Comparison of ENCODE assay signal across 35 mouse cellular contexts in genomic region chr11:116203150-116203549, GRCm38 (mm10). TPM values are rescaled to one million over a fixed set of nuclear protein-coding genes. Genes with fewer than 3 reads are reported as not detected.
"Had no signal": no experiment of that assay in that cellular context is flagged by ENCODE, and none has a peak within 500 bp of the region (broad histone marks: within the 10 kb centered on the region; RNA-seq: fewer than 3 reads in every experiment).

No protein-coding gene starts in this region.

- ATAC-seq: hindbrain, embryonic 16.5 days; hindbrain, postnatal 0 days; inflammation-experienced regulatory T-cells, adult 6 months; intestine, embryonic 15.5 days; intestine, embryonic 16.5 days; intestine, postnatal 0 days had no signal

- H3K4me2 ChIP-seq: heart, embryonic 11.5 days; heart, embryonic 12.5 days; heart, embryonic 13.5 days; heart, embryonic 15.5 days; hindbrain, embryonic 12.5 days; hindbrain, embryonic 13.5 days; hindbrain, embryonic 14.5 days; hindbrain, embryonic 15.5 days; intestine, embryonic 15.5 days; kidney, embryonic 15.5 days had no signal

- H3K9ac ChIP-seq: heart, embryonic 12.5 days; heart, embryonic 13.5 days; heart, embryonic 15.5 days; hindbrain, embryonic 12.5 days; hindbrain, embryonic 13.5 days; hindbrain, embryonic 14.5 days; hindbrain, embryonic 15.5 days; intestine, embryonic 15.5 days; kidney, embryonic 15.5 days had no signal

- H3K27me3 ChIP-seq: heart, embryonic 12.5 days; heart, embryonic 13.5 days; heart, embryonic 15.5 days; hindbrain, embryonic 12.5 days; hindbrain, embryonic 13.5 days; hindbrain, embryonic 15.5 days; intestine, embryonic 15.5 days; kidney, embryonic 15.5 days had no signal

- H3K4me3 ChIP-seq: heart, embryonic 10.5 days; heart, embryonic 12.5 days; heart, embryonic 13.5 days; heart, embryonic 15.5 days; hindbrain, embryonic 10.5 days; hindbrain, embryonic 12.5 days; hindbrain, embryonic 13.5 days; hindbrain, embryonic 15.5 days; intestine, embryonic 15.5 days; kidney, embryonic 15.5 days; layer of hippocampus, adult 2 months had no signal

- H3K27ac ChIP-seq: heart, embryonic 10.5 days; heart, embryonic 13.5 days; heart, embryonic 15.5 days; hindbrain, embryonic 10.5 days; hindbrain, embryonic 12.5 days; hindbrain, embryonic 13.5 days; hindbrain, embryonic 14.5 days; hindbrain, embryonic 15.5 days; hindbrain, postnatal 0 days; intestine, embryonic 15.5 days; kidney, embryonic 15.5 days; kidney, postnatal 0 days; layer of hippocampus, adult 2 months had no signal

- H3K4me1 ChIP-seq: intestine, embryonic 15.5 days had no signal

- DNase-seq: heart, postnatal 10 days; heart, postnatal 14 days; heart, postnatal 36 days; heart, postnatal 4 days; kidney, adult 11 months; kidney, adult 18-20 months; kidney, adult 2 months; kidney, adult 8-10 months; kidney, adult 9 months; kidney, postnatal 10 days; kidney, postnatal 14 days; kidney, postnatal 25 days; kidney, postnatal 36 days; kidney, postnatal 4 days; layer of hippocampus, adult 9-11 months; layer of hippocampus, postnatal 36 days had no signal

- H3K9me3 ChIP-seq: heart, embryonic 10.5 days; heart, embryonic 12.5 days; heart, embryonic 13.5 days; heart, embryonic 15.5 days; hindbrain, embryonic 12.5 days; hindbrain, embryonic 13.5 days; hindbrain, embryonic 15.5 days; intestine, embryonic 15.5 days; kidney, embryonic 15.5 days had no signal

RNA-seq across cellular contexts. Expression of gene Evpl, which starts 34.7 kb away (rescaled TPM):
- polyA plus RNA-seq: inflammation-experienced regulatory T-cells, adult 6 months had no signal
